Mouse (Mus musculus) intestine, postnatal 0 days (tissue): ENCODE measurements around the gene Car11. TPM values are rescaled to one million over a fixed set of nuclear protein-coding genes. Genes with fewer than 3 reads are reported as not detected.

ENCODE experiments used
- ATAC-seq: fragments of 200-750 bp; cut with Nextera tagmentation; 2 replicates; pipeline ENCODE4 v1.8.0; 2017; ENCODE audit warnings: mild to moderate bottlenecking, moderate TSS enrichment, moderate library complexity
- H3K27ac ChIP-seq: fragments of 300-500 bp; sonication (generic); 2 replicates; pipeline ENCODE4 v1.5.1; 2014; ENCODE audit warnings: mild to moderate bottlenecking, low read depth, low read length, moderate library complexity
- H3K27me3 ChIP-seq: fragments of 300-500 bp; sonication (generic); replicated peaks from 2 replicates; pipeline ENCODE4 v1.6.1; 2014; ENCODE audit warnings: low read length, mixed read lengths; ENCODE audit not compliant: control insufficient read depth, insufficient read depth
- H3K36me3 ChIP-seq: fragments of 300-500 bp; sonication (generic); 2 replicates; pipeline ENCODE4 v1.6.1; 2014; ENCODE audit warnings: mild to moderate bottlenecking, moderate library complexity; ENCODE audit not compliant: control insufficient read depth, insufficient read depth
- H3K4me1 ChIP-seq: fragments of 300-500 bp; sonication (generic); replicated peaks from 2 replicates; pipeline ENCODE4 v1.6.1; 2014; ENCODE audit warnings: antibody characterized with exemption, low read length, mixed read lengths; ENCODE audit not compliant: control insufficient read depth, insufficient read depth
- H3K4me2 ChIP-seq: fragments of 300-500 bp; sonication (generic); replicated peaks from 2 replicates; pipeline ENCODE4 v1.6.1; 2014; ENCODE audit warnings: low read depth, mild to moderate bottlenecking, moderate library complexity
- H3K4me3 ChIP-seq: fragments of 300-500 bp; sonication (generic); 2 replicates; pipeline ENCODE4 v1.5.1; 2014; ENCODE audit warnings: low read depth, low read length
- H3K9ac ChIP-seq: fragments of 300-500 bp; sonication (generic); 2 replicates; pipeline ENCODE4 v1.6.1; 2014; ENCODE audit warnings: mild to moderate bottlenecking, low read depth, low read length
- H3K9me3 ChIP-seq: fragments of 300-500 bp; sonication (generic); 2 replicates; pipeline ENCODE4 v1.6.1; 2016; ENCODE audit warnings: mixed run types; ENCODE audit not compliant: control insufficient read depth
- CTCF ChIP-seq: sonication (generic); IDR thresholded peaks from 2 replicates; pipeline ENCODE4 v1.5.1; 2016; ENCODE audit warnings: low read depth, mild to moderate bottlenecking, control low read depth, antibody characterized with exemption, moderate library complexity
- WGBS: fragments of 180-500 bp; shearing (Covaris S2); extraction: QIAGEN DNeasy Blood & Tissue Kit; methylation state at CpG from one replicate; pipeline ENCODE4 v1.1.7; 2014; 5-methylcytosine and 5-hydroxymethylcytosine counted together
- polyA plus RNA-seq: library from polyadenylated mRNA; unstranded; fragments of >200 nt; fragmentation: Nextera tagmentation; extraction: Ambion mirVana; gene quantifications from 2 replicates; pipeline ENCODE4 v1.2.1, GENCODE M21; 2015

The Car11 gene
- polyA plus RNA-seq, 1 experiment from 2014 or later = 2.7 TPM

DNA sequence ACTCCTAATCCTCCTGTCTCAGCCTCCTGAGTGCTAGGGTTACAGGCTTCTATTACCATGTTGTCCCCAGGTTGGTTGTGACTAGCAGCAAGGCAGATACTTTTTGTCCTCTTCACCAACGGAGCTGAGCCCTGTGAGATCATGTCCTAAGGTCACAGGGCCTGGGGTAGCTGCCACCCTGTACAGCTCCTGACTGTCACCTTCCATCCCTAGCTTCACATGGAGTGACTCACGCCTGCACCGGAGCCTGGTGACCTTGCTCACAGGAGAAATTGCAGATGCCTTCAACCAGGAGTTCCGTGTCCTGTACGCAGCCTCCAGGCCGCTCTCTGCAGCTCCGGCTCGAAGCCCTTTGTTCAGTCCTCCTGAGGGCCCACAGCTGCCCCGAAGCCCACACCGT lies 26.8 kb downstream of the Car11 start:
- Histone ChIP-seq H3K9ac (no peak overlapping the region), H3K4me3 (no peak overlapping the region), H3K4me1 (peaks cover 13% of the 10 kb centered on the region; the same call in 1 of the 2 replicates), H3K36me3 (peaks cover 34% of the 10 kb centered on the region), H3K9me3 (no peaks in the 10 kb centered on the region), H3K27ac (peak overlapping the region; percentile 61), H3K27me3 (no peaks in the 10 kb centered on the region), H3K4me2 (no peak overlapping the region)
- 70% methylated on average over 10 of the region's 10 CpGs for WGBS
- TF ChIP-seq CTCF = no peak
- no peak for ATAC-seq

DNA sequence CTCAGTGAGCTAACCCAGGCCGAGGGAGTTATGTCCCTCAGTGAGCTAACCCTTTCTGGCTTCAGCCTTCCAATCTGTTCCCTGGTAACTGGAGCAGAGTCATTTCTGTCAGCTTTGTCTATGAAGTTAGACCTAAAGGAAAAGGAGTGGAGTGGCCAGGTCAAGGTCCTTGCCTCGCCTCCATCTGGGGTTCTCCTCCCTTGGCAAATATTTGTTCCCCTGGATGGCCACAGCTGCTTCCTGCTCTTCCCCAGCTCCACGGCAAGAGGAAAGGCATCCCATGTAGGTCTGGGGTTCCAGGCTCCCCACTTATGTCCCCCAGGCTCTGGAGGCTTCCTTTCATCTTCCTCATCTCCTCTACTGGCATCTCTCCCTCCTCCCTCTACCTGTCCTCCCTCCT lies 28.0 kb downstream of the Car11 start:
- H3K4me3 ChIP-seq = no peak overlapping the region
- peaks cover 34% of the 10 kb centered on the region for H3K36me3 ChIP-seq
- H3K27ac ChIP-seq = peak overlapping the region; percentile 62
- peaks cover 13% of the 10 kb centered on the region; the same call in 1 of the 2 replicates for H3K4me1 ChIP-seq
- ATAC-seq = peak; percentile 48
- no peaks in the 10 kb centered on the region for H3K9me3 ChIP-seq
- H3K9ac ChIP-seq = no peak overlapping the region
- no peaks in the 10 kb centered on the region for H3K27me3 ChIP-seq
- 37% methylated on average over 3 of the region's 3 CpGs for WGBS
- H3K4me2 ChIP-seq = peak overlapping the region; percentile 21; the same call in 1 of the 2 replicates
- TF ChIP-seq CTCF = no peak

DNA sequence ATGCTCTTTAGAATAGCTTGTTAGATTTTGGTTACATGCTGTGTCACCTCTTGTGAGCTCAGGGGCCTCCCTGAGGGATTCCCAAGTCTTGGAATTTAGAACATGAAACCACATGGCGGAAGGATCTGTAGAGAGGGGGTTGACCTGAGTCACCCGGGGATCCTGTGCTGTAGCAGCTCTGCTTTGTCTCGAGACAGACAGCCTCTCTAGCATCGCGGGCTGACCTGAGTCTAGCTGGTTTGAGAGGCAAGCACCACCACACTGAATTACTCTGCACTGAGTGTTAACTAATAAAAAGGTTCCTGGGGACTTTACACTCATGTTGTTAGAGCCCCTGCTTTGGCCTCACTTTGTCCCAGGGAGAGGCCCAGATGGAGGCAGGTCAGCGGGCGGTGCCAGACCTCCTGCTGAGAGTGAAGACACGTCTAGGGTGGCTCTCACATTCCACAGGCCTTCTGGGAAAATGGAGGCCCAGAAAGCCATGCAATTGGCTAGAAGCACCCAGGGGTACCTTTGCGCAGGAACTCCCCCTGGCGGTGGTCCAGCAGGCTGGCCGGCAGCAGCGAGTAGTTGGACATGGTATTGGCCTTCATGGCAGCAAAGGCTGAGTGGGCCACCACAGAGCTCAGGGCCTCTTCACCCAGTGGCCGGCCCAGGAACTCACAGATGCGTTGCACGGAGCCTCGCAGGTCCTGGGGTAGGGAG lies 31.2 kb downstream of the Car11 start:
- no peaks in the 10 kb centered on the region for H3K9me3 ChIP-seq
- no peak overlapping the region for H3K9ac ChIP-seq
- ATAC-seq = peak; percentile 78
- no peak overlapping the region for H3K4me3 ChIP-seq
- 16% methylated on average over 16 of the region's 16 CpGs for WGBS
- peak; percentile 83 for TF ChIP-seq CTCF
- H3K27me3 ChIP-seq = no peaks in the 10 kb centered on the region
- H3K27ac ChIP-seq = peak overlapping the region; percentile 79
- H3K36me3 ChIP-seq = peaks cover 7% of the 10 kb centered on the region; the same call in 1 of the 2 replicates
- H3K4me1 ChIP-seq = peaks cover 13% of the 10 kb centered on the region; the same call in 1 of the 2 replicates
- H3K4me2 ChIP-seq = peak overlapping the region; percentile 31

DNA sequence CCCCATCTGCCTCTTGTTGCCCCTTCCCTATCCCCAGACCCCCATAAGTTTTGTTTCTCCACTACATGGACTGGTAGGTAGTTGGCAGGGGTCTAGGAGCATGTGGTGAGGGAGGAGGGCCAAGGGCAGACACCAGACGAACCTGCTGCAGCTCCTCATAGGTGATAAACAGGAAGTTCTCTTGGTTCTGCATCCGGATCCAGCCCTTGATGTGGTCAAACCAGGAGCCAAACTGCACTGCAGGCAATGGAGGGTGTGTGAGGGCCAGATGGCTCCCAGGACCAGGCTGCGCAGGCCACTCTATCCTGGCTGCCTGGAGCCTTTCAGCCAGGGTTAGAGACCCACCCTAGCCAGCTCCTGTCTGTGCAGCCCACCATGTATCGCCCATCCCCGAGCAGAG lies 33.8 kb downstream of the Car11 start:
- H3K4me1 ChIP-seq = peaks cover 11% of the 10 kb centered on the region; the same call in 1 of the 2 replicates
- no peak for TF ChIP-seq CTCF
- H3K9ac ChIP-seq = no peak overlapping the region
- no peak for ATAC-seq
- H3K4me2 ChIP-seq = no peak overlapping the region
- no peak overlapping the region for H3K27ac ChIP-seq
- H3K27me3 ChIP-seq = no peaks in the 10 kb centered on the region
- peaks cover 6% of the 10 kb centered on the region; the same call in 1 of the 2 replicates for H3K36me3 ChIP-seq
- H3K4me3 ChIP-seq = no peak overlapping the region
- 83% methylated on average over 5 of the region's 5 CpGs for WGBS
- no peaks in the 10 kb centered on the region for H3K9me3 ChIP-seq

DNA sequence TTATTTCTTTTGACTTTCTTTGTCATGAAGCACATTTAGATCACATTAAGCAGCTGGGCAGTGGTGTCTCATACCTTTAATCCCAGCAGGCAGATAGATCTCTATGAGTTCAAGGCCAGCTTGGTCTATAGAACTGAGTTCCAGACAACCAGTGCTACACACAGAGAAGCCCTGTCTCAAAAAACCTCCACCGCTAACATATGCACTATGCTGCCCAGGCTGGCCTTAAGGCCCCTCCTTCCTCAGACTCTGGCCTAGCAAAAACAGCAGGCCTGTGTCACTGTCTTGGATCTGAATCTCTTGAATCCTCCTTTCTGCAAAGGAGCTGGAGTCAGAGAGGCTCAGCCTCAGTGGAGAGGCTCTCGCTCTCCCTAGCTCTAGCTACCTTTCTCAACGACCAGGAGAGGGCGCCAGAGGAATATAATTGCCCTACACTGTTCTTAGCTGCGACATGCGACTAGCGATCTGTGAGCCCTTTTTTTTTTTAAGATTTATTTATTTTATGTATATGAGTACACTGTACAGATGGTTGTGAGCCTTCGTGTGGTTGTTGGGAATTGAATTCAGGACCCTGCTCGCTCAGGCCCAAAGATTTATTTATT lies 39.6 kb downstream of the Car11 start:
- Histone ChIP-seq H3K27ac (no peak overlapping the region), H3K4me1 (no peaks in the 10 kb centered on the region), H3K27me3 (no peaks in the 10 kb centered on the region), H3K4me3 (no peak overlapping the region), H3K9me3 (no peaks in the 10 kb centered on the region), H3K4me2 (no peak overlapping the region), H3K36me3 (no peaks in the 10 kb centered on the region), H3K9ac (no peak overlapping the region)
- WGBS = 8% methylated on average over 9 of the region's 9 CpGs
- peak; percentile 91 for TF ChIP-seq CTCF
- peak; percentile 74 for ATAC-seq

DNA sequence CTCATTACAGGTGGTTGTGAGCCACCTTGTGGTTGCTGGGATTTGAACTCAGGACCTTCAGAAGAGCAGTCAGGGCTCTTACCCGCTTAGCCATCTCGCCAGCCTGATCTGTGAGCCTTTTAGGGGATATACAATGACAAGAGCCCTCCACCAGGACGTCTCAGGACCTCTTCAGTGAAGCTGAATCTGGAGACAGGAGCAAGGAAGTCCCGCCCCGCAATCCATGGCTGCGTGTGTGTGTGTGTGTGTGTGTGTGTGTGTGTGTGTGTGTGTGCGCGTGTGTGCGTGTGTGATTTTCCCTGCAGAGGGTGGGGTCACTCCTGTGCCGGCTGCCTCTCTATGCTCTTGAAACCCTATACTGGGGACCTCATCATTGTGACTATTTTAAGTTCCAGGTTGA lies 40.2 kb downstream of the Car11 start:
- no peak overlapping the region for H3K9ac ChIP-seq
- no peaks in the 10 kb centered on the region for H3K4me1 ChIP-seq
- no peaks in the 10 kb centered on the region for H3K9me3 ChIP-seq
- H3K27me3 ChIP-seq = no peaks in the 10 kb centered on the region
- WGBS = 66% methylated on average over 10 of the region's 10 CpGs
- no peak for TF ChIP-seq CTCF
- no peak overlapping the region for H3K27ac ChIP-seq
- H3K4me2 ChIP-seq = no peak overlapping the region
- no peak for ATAC-seq
- no peaks in the 10 kb centered on the region for H3K36me3 ChIP-seq
- H3K4me3 ChIP-seq = no peak overlapping the region
